Mouse (Mus musculus): ENCODE measurements around the gene Scnn1a. TPM values are rescaled to one million over a fixed set of nuclear protein-coding genes. Genes with fewer than 3 reads are reported as not detected.

The Scnn1a gene
- polyA plus RNA-seq, 1 experiment: 5.6 TPM

GRCm38 (mm10) chr6:125348721-125349574, 28.5 kb downstream of the Scnn1a start, which contains the start of gene Tnfrsf1a:
Tnfrsf1a (plus strand) TSS chr6:125349362.
- peak within 1 kb of the TSS; percentile 95 for H3K27ac ChIP-seq (ENCODE audit: control insufficient read depth, insufficient read depth, low read depth, low read length, poor library complexity)
- TF ChIP-seq CTCF (IDR thresholded peaks at IDR 0.05; ENCODE audit: control insufficient read depth, insufficient read depth, low read length) (no peak), POLR2A (IDR thresholded peaks at IDR 0.05; ENCODE audit: borderline replicate concordance, control insufficient read depth, low read depth, low read length) (no peak)

GRCm38 (mm10) chr6:125349575-125350230, 29.2 kb downstream of the Scnn1a start:
- TF ChIP-seq CTCF (IDR thresholded peaks at IDR 0.05; ENCODE audit: control insufficient read depth, insufficient read depth, low read length) (no peak), POLR2A (IDR thresholded peaks at IDR 0.05; ENCODE audit: borderline replicate concordance, control insufficient read depth, low read depth, low read length) (peak; percentile 29; the same call in 1 of the 2 replicates)
- H3K4me1 ChIP-seq (ENCODE audit: control insufficient read depth, insufficient read depth, low read length): peaks cover 9% of the 10 kb centered on the region
- under 1% methylated on average over 27 of the region's 27 CpGs for WGBS
- H3K4me3 ChIP-seq (replicated peaks; ENCODE audit: control insufficient read depth, low read depth, low read length): peak overlapping the region; percentile 93
- peak overlapping the region; percentile 95 for H3K27ac ChIP-seq (ENCODE audit: control insufficient read depth, insufficient read depth, low read depth, low read length, poor library complexity)

More at GRCm38 (mm10) chr6:125348721-125349574, 28.5 kb downstream of the Scnn1a start, which contains the start of gene Tnfrsf1a:
- H3K4me1 ChIP-seq (ENCODE audit: control insufficient read depth, insufficient read depth, low read length): peaks cover 12% of the 10 kb centered on the region
- 9% methylated on average over 22 of the region's 22 CpGs for WGBS
- peak within 1 kb of the TSS; percentile 93 for H3K4me3 ChIP-seq (replicated peaks; ENCODE audit: control insufficient read depth, low read depth, low read length)

- H3K27ac ChIP-seq (ENCODE audit: control insufficient read depth, insufficient read depth, low read depth, low read length, poor library complexity): peak overlapping the region; percentile 95
- peaks cover 9% of the 10 kb centered on the region for H3K4me1 ChIP-seq (ENCODE audit: control insufficient read depth, insufficient read depth, low read length)
- TF ChIP-seq CTCF (IDR thresholded peaks at IDR 0.05; ENCODE audit: control insufficient read depth, insufficient read depth, low read length) (no peak), POLR2A (IDR thresholded peaks at IDR 0.05; ENCODE audit: borderline replicate concordance, control insufficient read depth, low read depth, low read length) (no peak)
- H3K4me3 ChIP-seq (replicated peaks; ENCODE audit: control insufficient read depth, low read depth, low read length): peak overlapping the region; percentile 93
- 3% methylated on average over 20 of the region's 20 CpGs for WGBS
Observed at GRCm38 (mm10) chr6:125350231-125350994, 30.0 kb downstream of the Scnn1a start.

GRCm38 (mm10) chr6:125350995-125351324, 30.5 kb downstream of the Scnn1a start:
- H3K4me3 ChIP-seq (replicated peaks; ENCODE audit: control insufficient read depth, low read depth, low read length): peak overlapping the region; percentile 93
- TF ChIP-seq POLR2A (IDR thresholded peaks at IDR 0.05; ENCODE audit: borderline replicate concordance, control insufficient read depth, low read depth, low read length) (no peak), CTCF (IDR thresholded peaks at IDR 0.05; ENCODE audit: control insufficient read depth, insufficient read depth, low read length) (no peak)
- peaks cover 9% of the 10 kb centered on the region for H3K4me1 ChIP-seq (ENCODE audit: control insufficient read depth, insufficient read depth, low read length)
- 54% methylated on average over 2 of the region's 2 CpGs for WGBS
- H3K27ac ChIP-seq (ENCODE audit: control insufficient read depth, insufficient read depth, low read depth, low read length, poor library complexity): peak overlapping the region; percentile 95

- 19% methylated on average over 8 of the region's 8 CpGs for WGBS
- TF ChIP-seq CTCF (IDR thresholded peaks at IDR 0.05; ENCODE audit: control insufficient read depth, insufficient read depth, low read length) (no peak), POLR2A (IDR thresholded peaks at IDR 0.05; ENCODE audit: borderline replicate concordance, control insufficient read depth, low read depth, low read length) (no peak)
- peak overlapping the region; percentile 72 for H3K27ac ChIP-seq (ENCODE audit: control insufficient read depth, insufficient read depth, low read depth, low read length, poor library complexity)
- H3K4me3 ChIP-seq (replicated peaks; ENCODE audit: control insufficient read depth, low read depth, low read length): peak overlapping the region; percentile 93
- H3K4me1 ChIP-seq (ENCODE audit: control insufficient read depth, insufficient read depth, low read length): peaks cover 9% of the 10 kb centered on the region
Observed at GRCm38 (mm10) chr6:125351368-125352045, 31.0 kb downstream of the Scnn1a start.

GRCm38 (mm10) chr6:125352046-125352384, 31.6 kb downstream of the Scnn1a start:
- WGBS: 33% methylated on average over 5 of the region's 5 CpGs

GRCm38 (mm10) chr6:125352811-125353210, 32.4 kb downstream of the Scnn1a start:
- TF ChIP-seq CTCF (IDR thresholded peaks at IDR 0.05; ENCODE audit: control insufficient read depth, insufficient read depth, low read length) (no peak), POLR2A (IDR thresholded peaks at IDR 0.05; ENCODE audit: borderline replicate concordance, control insufficient read depth, low read depth, low read length) (no peak)
- WGBS: 26% methylated on average over 4 of the region's 4 CpGs
- H3K4me3 ChIP-seq (replicated peaks; ENCODE audit: control insufficient read depth, low read depth, low read length): peak overlapping the region; percentile 50
- H3K4me1 ChIP-seq (ENCODE audit: control insufficient read depth, insufficient read depth, low read length): peaks cover 9% of the 10 kb centered on the region
- H3K27ac ChIP-seq (ENCODE audit: control insufficient read depth, insufficient read depth, low read depth, low read length, poor library complexity): no peak overlapping the region; the same call in 1 of the 2 replicates

More at GRCm38 (mm10) chr6:125352046-125352384, 31.6 kb downstream of the Scnn1a start:
- H3K4me3 ChIP-seq (replicated peaks; ENCODE audit: control insufficient read depth, low read depth, low read length): peak overlapping the region; percentile 28
- TF ChIP-seq POLR2A (IDR thresholded peaks at IDR 0.05; ENCODE audit: borderline replicate concordance, control insufficient read depth, low read depth, low read length) (no peak), CTCF (IDR thresholded peaks at IDR 0.05; ENCODE audit: control insufficient read depth, insufficient read depth, low read length) (no peak)
- peaks cover 9% of the 10 kb centered on the region for H3K4me1 ChIP-seq (ENCODE audit: control insufficient read depth, insufficient read depth, low read length)
- peak overlapping the region; percentile 72; the same call in 1 of the 2 replicates for H3K27ac ChIP-seq (ENCODE audit: control insufficient read depth, insufficient read depth, low read depth, low read length, poor library complexity)

All from bone marrow, adult 2 months (tissue).